Mouse (Mus musculus): ENCODE results near the gene Fbxw2. TPM values are rescaled to one million over a fixed set of nuclear protein-coding genes. Genes with fewer than 3 reads are reported as not detected.
A peak's percentile ranks its signal among the peaks of the same experiment; 100 is the strongest.

The Fbxw2 gene
- polyA plus RNA-seq (2014; fragmentation: Nextera tagmentation; extraction: Ambion mirVana) = 69.3 and 79.3 TPM in 2 replicates

GRCm38 (mm10) chr2:34825827-34826459, at the start of gene Fbxw2:
Fbxw2 (minus strand) TSS chr2:34826311.
- Histone ChIP-seq H3K4me2 (ENCODE audit: low read depth, low read length) (peak within 1 kb of the TSS; percentile 86), H3K4me1 (ENCODE audit: control insufficient read depth, insufficient read depth, low read length) (peaks cover 9% of the 10 kb centered on the region), H3K36me3 (ENCODE audit: control insufficient read depth, insufficient read depth, low read length) (no peaks in the 10 kb centered on the region; the same call in 1 of the 2 replicates), H3K9ac (replicated peaks; ENCODE audit: low read depth, low read length) (peak within 1 kb of the TSS; percentile 91), H3K27ac (ENCODE audit: low read depth, low read length) (peak within 1 kb of the TSS; percentile 76), H3K9me3 (ENCODE audit: control insufficient read depth, low read length) (0 out of 2 replicates have a peak, but pooled peaks cover 2% of the 10 kb centered on the region), H3K4me3 (ENCODE audit: low read depth, low read length) (peak within 1 kb of the TSS; percentile 100), H3K27me3 (ENCODE audit: control insufficient read depth, insufficient read depth, low read length) (no peaks in the 10 kb centered on the region)
- WGBS = under 1% methylated on average over 51 of the region's 57 CpGs
- peak; percentile 98 for ATAC-seq (ENCODE audit: low read depth)

GRCm38 (mm10) chr2:34874816-34875345, 48.8 kb upstream of the Fbxw2 start, which contains the start of gene Psmd5:
Psmd5 (minus strand) TSS chr2:34874968.
- no peaks in the 10 kb centered on the region for H3K36me3 ChIP-seq (ENCODE audit: control insufficient read depth, insufficient read depth, low read length)
- no peak within 1 kb of the TSS; the same call in 1 of the 2 replicates for H3K4me2 ChIP-seq (ENCODE audit: low read depth, low read length)
- H3K27me3 ChIP-seq (ENCODE audit: control insufficient read depth, insufficient read depth, low read length) = peaks cover 9% of the 10 kb centered on the region
- H3K9me3 ChIP-seq (ENCODE audit: control insufficient read depth, low read length) = no peaks in the 10 kb centered on the region
- H3K4me3 ChIP-seq (ENCODE audit: low read depth, low read length) = no peak within 1 kb of the TSS
- peaks cover 7% of the 10 kb centered on the region for H3K4me1 ChIP-seq (ENCODE audit: control insufficient read depth, insufficient read depth, low read length)
- 14% methylated on average over 8 of the region's 8 CpGs for WGBS
- ATAC-seq (ENCODE audit: low read depth) = no peak
- H3K9ac ChIP-seq (replicated peaks; ENCODE audit: low read depth, low read length) = 0 out of 2 replicates have a peak within 1 kb of the TSS, but pooled peaks have one; percentile 12
- no peak within 1 kb of the TSS for H3K27ac ChIP-seq (ENCODE audit: low read depth, low read length)

- Histone ChIP-seq H3K9me3 (ENCODE audit: control insufficient read depth, low read length) (no peaks in the 10 kb centered on the region), H3K9ac (replicated peaks; ENCODE audit: low read depth, low read length) (0 out of 2 replicates have a peak within 1 kb of the TSS, but pooled peaks have one; percentile 12), H3K27ac (ENCODE audit: low read depth, low read length) (no peak within 1 kb of the TSS), H3K36me3 (ENCODE audit: control insufficient read depth, insufficient read depth, low read length) (no peaks in the 10 kb centered on the region), H3K4me2 (ENCODE audit: low read depth, low read length) (no peak within 1 kb of the TSS; the same call in 1 of the 2 replicates), H3K4me3 (ENCODE audit: low read depth, low read length) (no peak within 1 kb of the TSS), H3K4me1 (ENCODE audit: control insufficient read depth, insufficient read depth, low read length) (peaks cover 13% of the 10 kb centered on the region), H3K27me3 (ENCODE audit: control insufficient read depth, insufficient read depth, low read length) (peaks cover 9% of the 10 kb centered on the region)
- WGBS = 1% methylated on average over 14 of the region's 14 CpGs
- ATAC-seq (ENCODE audit: low read depth) = no peak
Measured at GRCm38 (mm10) chr2:34874271-34874670, 48.2 kb upstream of the Fbxw2 start, which contains the start of gene Cutal. Cutal (plus strand) TSS chr2:34874396.

- Histone ChIP-seq H3K9ac (replicated peaks; ENCODE audit: low read depth, low read length) (peak overlapping the region; percentile 87), H3K27ac (ENCODE audit: low read depth, low read length) (peak overlapping the region; percentile 82), H3K36me3 (ENCODE audit: control insufficient read depth, insufficient read depth, low read length) (0 out of 2 replicates have a peak, but pooled peaks cover 2% of the 10 kb centered on the region), H3K9me3 (ENCODE audit: control insufficient read depth, low read length) (no peaks in the 10 kb centered on the region), H3K4me3 (ENCODE audit: low read depth, low read length) (peak overlapping the region; percentile 78), H3K4me2 (ENCODE audit: low read depth, low read length) (peak overlapping the region; percentile 71), H3K27me3 (ENCODE audit: control insufficient read depth, insufficient read depth, low read length) (peaks cover 9% of the 10 kb centered on the region), H3K4me1 (ENCODE audit: control insufficient read depth, insufficient read depth, low read length) (peaks cover 25% of the 10 kb centered on the region)
- peak; percentile 98 for ATAC-seq (ENCODE audit: low read depth)
- under 1% methylated on average over 67 of the region's 67 CpGs for WGBS
Measured at GRCm38 (mm10) chr2:34870520-34871474, 44.7 kb upstream of the Fbxw2 start.

- no peak for ATAC-seq (ENCODE audit: low read depth)
- H3K4me1 ChIP-seq (ENCODE audit: control insufficient read depth, insufficient read depth, low read length) = peaks cover 25% of the 10 kb centered on the region
- H3K27ac ChIP-seq (ENCODE audit: low read depth, low read length) = no peak overlapping the region
Measured at GRCm38 (mm10) chr2:34869680-34870079, 43.6 kb upstream of the Fbxw2 start.

GRCm38 (mm10) chr2:34857728-34858127, 31.6 kb upstream of the Fbxw2 start:
- Histone ChIP-seq H3K4me3 (ENCODE audit: low read depth, low read length) (no peak overlapping the region), H3K27me3 (ENCODE audit: control insufficient read depth, insufficient read depth, low read length) (no peaks in the 10 kb centered on the region), H3K4me1 (ENCODE audit: control insufficient read depth, insufficient read depth, low read length) (no peaks in the 10 kb centered on the region), H3K9ac (replicated peaks; ENCODE audit: low read depth, low read length) (no peak overlapping the region), H3K4me2 (ENCODE audit: low read depth, low read length) (no peak overlapping the region), H3K9me3 (ENCODE audit: control insufficient read depth, low read length) (no peaks in the 10 kb centered on the region), H3K36me3 (ENCODE audit: control insufficient read depth, insufficient read depth, low read length) (peaks cover 63% of the 10 kb centered on the region), H3K27ac (ENCODE audit: low read depth, low read length) (no peak overlapping the region)
- ATAC-seq (ENCODE audit: low read depth) = no peak
- 95% methylated on average over 8 of the region's 8 CpGs for WGBS

More at GRCm38 (mm10) chr2:34869680-34870079, 43.6 kb upstream of the Fbxw2 start:
- Histone ChIP-seq H3K27me3 (ENCODE audit: control insufficient read depth, insufficient read depth, low read length) (peaks cover 6% of the 10 kb centered on the region), H3K4me2 (ENCODE audit: low read depth, low read length) (peak overlapping the region; percentile 59), H3K36me3 (ENCODE audit: control insufficient read depth, insufficient read depth, low read length) (peaks cover 11% of the 10 kb centered on the region; the same call in 1 of the 2 replicates), H3K4me3 (ENCODE audit: low read depth, low read length) (peak overlapping the region; percentile 78), H3K9me3 (ENCODE audit: control insufficient read depth, low read length) (no peaks in the 10 kb centered on the region), H3K9ac (replicated peaks; ENCODE audit: low read depth, low read length) (peak overlapping the region; percentile 37; the same call in 1 of the 2 replicates)
- 41% methylated on average over 5 of the region's 5 CpGs for WGBS

GRCm38 (mm10) chr2:34855265-34855664, 29.2 kb upstream of the Fbxw2 start:
- Histone ChIP-seq H3K27me3 (ENCODE audit: control insufficient read depth, insufficient read depth, low read length) (no peaks in the 10 kb centered on the region), H3K27ac (ENCODE audit: low read depth, low read length) (no peak overlapping the region), H3K9ac (replicated peaks; ENCODE audit: low read depth, low read length) (no peak overlapping the region), H3K36me3 (ENCODE audit: control insufficient read depth, insufficient read depth, low read length) (peaks cover 68% of the 10 kb centered on the region), H3K4me1 (ENCODE audit: control insufficient read depth, insufficient read depth, low read length) (no peaks in the 10 kb centered on the region), H3K9me3 (ENCODE audit: control insufficient read depth, low read length) (no peaks in the 10 kb centered on the region), H3K4me2 (ENCODE audit: low read depth, low read length) (no peak overlapping the region), H3K4me3 (ENCODE audit: low read depth, low read length) (no peak overlapping the region)
- WGBS = 95% methylated on average over 4 of the region's 4 CpGs
- no peak for ATAC-seq (ENCODE audit: low read depth)

GRCm38 (mm10) chr2:34847702-34848101, 21.6 kb upstream of the Fbxw2 start:
- no peaks in the 10 kb centered on the region for H3K4me1 ChIP-seq (ENCODE audit: control insufficient read depth, insufficient read depth, low read length)

More at GRCm38 (mm10) chr2:34847702-34848101, 21.6 kb upstream of the Fbxw2 start:
- Histone ChIP-seq H3K27me3 (ENCODE audit: control insufficient read depth, insufficient read depth, low read length) (no peaks in the 10 kb centered on the region), H3K36me3 (ENCODE audit: control insufficient read depth, insufficient read depth, low read length) (peaks cover 14% of the 10 kb centered on the region), H3K4me2 (ENCODE audit: low read depth, low read length) (no peak overlapping the region), H3K9me3 (ENCODE audit: control insufficient read depth, low read length) (no peaks in the 10 kb centered on the region), H3K4me3 (ENCODE audit: low read depth, low read length) (no peak overlapping the region), H3K9ac (replicated peaks; ENCODE audit: low read depth, low read length) (no peak overlapping the region), H3K27ac (ENCODE audit: low read depth, low read length) (no peak overlapping the region)
- 100% methylated on average over 1 of the region's 1 CpGs for WGBS
- no peak for ATAC-seq (ENCODE audit: low read depth)

Measured in neural tube, embryonic 14.5 days (tissue).